Mouse (Mus musculus): ENCODE results near the gene Zfp316.
A peak's percentile ranks its signal among the peaks of the same experiment; 100 is the strongest.

Gene Zfp316

DNA sequence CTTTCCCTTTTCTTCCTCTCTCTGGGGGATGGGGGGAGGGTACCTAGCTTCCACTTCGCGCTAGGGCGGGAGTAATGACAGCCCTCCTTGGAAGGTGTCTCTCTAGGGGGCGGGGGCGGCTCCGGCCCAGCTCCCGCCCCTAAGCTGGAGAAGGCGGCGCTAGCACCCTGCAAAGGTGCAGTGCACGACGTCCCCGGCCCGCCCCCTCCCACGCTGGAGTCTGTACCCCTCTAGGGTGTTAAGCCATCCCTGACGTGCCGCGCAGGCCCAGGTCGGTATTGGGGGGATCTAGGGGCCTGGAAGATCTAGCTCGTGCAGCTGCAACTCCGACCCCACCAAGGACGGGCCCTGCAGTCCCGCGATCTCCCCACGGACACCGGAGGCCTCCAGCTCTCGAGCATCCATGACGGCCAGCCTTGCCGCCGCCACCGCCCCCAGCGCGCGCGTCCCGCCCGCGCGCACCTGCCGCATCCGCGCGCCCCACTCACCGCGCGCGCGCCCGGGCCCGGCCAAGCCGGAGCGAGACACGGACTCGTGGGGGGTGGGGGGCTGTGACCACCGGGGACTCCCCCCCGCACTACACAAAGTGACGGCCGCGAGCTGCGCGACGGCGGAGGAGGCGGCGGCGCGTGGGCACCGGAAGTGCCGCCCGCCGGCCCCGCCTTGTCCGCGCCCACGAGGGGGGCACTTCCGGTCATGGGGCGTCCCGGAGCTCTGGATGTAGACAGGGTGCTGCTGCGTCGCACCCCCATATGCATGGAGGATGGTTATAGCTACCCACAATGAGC lies at the start of gene Zfp316:
Zfp316 (minus strand) TSS at position 660 of the 788 bp plus-strand sequence.
- DNase-seq = peak; percentile 78

DNA sequence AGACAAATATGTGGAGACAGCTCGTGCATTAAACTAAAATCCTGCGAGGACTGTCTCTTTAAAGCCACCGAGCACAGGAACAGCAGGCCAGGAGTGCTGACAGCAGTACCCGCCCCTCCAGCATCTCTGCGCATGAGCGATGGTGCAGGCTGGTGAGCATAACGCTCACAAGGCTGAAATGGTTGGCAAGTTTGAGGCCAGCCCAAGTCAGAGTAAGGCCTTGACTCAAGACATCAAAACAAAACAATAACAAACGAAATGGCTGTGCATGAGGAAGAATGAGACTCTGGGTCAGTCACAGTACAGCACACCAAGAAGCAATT lies 47.4 kb upstream of the Zfp316 start:
- DNase-seq = peak; percentile 37

DNA sequence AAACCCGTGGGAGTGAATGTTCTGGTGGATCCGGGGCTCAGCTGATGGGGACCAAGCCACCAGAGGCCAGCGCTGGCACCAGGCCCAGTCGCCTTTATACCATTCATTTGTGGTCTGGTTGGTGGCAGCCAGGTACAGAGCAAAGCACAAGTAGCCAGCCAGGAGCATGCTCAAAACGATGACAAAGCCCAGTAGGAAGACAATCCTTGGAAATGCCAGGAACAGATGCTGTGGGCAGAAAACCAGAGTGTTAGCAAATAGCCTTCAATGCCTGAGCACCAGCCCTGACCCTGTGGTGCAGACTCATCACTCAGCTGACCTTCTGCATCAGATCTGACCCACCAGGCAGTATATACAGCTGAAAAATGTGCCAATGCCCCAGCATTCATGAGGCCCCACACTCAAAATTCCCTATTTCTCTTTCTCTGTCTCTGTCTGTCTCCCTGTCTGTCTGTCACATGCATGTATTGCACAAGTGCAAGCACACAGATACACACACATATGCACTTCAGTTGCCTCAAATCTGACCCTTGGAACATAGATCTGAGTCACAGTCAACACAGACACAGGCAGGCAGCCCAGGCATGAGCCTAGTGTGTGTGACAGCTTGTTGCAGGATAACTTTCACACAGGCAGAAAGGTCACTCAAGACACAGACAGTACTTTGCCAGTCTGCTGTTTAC lies 46.9 kb upstream of the Zfp316 start:
- no peak for DNase-seq

DNA sequence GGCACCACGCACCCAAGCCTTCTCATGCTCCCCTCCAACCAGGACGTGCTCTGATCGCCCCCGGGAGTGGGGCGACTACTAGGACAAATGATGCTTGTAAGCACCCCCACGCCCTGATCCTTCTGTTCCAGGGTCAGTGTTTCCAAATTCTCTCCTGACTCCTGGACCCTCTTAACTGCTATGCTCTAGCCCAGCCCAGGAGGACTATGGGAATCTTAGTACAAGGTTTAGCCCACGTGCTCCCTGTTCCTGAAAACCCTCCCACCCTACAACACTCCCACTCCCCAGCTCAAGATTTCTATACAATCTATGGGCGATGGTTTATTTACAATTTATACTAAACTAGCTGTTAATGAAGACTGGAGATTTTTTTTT lies 45.7 kb upstream of the Zfp316 start:
- DNase-seq = no peak

DNA sequence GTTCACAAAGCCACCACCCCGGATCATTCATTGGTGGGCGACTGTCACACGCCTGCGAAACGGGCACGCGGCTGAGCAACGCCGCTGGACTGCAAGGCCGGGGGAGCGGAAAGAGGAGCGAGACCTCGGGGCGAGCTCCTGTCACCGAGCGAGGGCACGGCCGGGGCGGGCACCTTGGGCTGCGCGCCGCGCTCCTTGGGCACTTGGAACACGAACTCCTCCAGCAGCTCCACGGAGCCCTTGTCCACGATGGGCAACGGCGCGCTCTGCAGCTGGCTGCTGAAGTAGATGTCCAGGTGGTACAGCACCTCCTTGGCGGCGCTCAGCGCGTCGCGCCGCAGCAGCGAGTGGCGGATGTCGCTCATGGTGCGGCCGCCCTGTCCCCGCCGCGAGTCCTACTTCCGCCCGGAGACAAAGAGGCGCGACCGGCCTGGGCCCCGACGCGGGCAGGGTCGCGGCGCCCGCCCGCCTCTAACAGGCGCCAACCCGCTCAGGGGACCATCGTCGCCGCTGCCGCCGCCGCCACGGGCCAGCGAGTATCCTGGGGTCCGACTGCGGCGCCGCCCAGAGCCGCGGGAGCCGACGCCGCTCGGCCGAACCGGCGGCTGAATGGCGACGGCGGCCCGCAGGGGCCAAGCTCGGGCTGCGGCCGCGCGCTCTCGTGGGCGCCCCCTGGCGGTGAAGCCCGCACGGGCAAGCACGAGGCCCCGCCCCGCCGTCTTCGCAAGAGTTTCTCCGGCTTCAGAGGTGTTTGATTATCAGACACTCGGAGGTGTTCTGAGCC lies 45.1 kb upstream of the Zfp316 start, which contains the start of gene E130309D02Rik:
E130309D02Rik (minus strand) TSS at position 631 of the 784 bp plus-strand sequence.
- DNase-seq = peak; percentile 93

DNA sequence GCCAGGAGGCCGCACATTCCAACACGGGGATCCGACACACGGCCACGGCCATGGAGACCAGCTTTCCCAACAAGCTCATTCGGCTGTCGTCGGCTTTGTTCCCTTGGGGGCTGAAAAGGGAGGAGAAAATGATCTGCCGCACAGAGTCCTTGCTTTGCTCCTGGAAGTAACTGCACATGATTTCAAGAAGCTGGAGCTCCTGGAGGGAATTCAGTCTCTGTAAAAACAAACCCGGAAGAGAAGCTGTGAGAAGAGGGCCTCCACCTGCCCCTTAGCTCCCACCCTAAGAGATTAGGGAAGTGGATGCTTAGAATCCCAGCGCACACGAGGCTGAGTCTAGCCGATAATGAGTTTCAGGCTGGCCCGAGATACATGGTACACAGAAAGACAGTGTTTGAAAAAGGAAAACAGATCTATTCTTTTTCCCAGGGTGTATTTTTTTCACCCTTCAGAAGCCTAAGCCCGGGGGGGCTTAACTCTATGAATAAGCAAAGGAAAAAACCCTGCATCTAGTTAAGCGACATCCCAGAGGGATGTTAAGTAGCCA lies 44.4 kb upstream of the Zfp316 start:
- no peak for DNase-seq

DNA sequence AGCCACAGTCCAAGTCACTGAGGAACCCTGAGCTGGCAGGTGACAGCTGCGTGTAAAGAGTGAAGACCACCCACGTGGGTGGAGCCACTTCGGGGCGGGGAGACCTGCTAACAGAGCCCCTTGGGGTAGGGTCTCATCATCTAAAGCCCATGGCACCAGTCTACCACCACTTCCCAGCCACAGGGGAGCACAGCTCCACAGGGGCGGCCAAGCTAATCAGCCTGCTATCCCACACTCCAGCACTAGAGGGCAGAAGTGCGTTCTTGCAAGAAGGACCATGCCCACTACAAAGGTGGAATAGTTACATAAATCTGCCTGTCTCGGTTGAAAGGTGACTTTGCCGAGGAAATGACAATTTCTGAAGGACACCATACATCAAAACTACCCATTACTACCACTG lies 42.1 kb upstream of the Zfp316 start:
- peak; percentile 83 for DNase-seq

DNA sequence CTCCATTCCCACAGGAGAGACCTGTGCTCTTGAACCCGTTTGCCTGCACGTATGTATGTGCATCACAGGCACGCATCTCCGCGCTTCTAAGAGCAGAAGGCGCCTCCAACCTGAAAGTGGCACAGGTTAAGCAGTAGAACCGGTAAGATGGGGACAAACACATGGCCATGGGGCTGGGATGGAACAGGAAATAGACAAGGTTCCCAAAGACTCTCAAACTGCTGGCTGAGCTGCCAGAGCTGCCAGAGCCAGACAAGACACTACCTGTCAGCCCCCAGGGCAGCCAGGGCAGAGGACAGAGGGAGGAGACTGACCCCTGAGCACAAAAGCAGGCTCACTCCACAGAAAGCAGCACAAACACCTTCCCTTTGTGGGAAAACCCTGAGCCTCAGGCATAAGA lies 40.1 kb upstream of the Zfp316 start:
- DNase-seq = no peak

DNA sequence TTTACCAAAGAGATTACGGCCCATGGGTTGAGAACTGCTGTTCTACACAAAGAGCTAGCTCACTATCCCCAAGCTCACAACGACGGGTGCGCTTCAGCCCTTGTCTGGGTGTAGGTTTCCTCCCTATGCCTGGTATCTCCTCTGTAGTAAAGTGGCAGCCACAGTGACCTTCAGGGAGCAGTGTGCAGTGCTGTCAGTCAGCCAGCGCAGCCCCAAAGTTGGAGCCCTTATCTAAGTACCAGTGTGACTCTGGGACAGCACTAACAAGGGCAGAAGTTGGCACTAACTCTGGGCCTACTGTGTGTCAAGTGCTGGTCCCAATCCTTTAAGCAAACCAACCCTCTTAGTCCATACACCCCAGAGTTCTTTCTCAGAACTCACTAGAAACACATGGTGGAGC lies 39.0 kb upstream of the Zfp316 start:
- DNase-seq = no peak

DNA sequence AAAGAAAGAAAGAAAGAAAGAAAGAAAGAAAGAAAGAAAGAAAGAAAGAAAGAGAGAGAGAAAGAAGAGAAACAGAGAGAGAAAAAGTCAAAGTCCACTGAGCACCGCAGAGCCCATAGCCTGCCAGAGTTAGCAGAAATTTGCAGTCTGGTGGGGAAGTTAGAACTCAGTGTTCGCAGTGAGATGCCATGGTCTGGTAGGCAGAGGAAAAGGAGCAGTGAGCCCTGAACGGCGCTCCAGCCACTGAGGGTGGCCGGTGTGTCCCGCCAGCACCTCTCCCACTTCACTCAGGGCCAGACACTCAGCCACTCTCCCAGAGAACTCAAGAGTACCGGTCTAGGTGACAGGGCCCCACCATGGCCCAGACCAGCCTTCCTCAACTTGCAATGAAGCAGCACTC lies 34.4 kb upstream of the Zfp316 start:
- DNase-seq = peak; percentile 23

DNA sequence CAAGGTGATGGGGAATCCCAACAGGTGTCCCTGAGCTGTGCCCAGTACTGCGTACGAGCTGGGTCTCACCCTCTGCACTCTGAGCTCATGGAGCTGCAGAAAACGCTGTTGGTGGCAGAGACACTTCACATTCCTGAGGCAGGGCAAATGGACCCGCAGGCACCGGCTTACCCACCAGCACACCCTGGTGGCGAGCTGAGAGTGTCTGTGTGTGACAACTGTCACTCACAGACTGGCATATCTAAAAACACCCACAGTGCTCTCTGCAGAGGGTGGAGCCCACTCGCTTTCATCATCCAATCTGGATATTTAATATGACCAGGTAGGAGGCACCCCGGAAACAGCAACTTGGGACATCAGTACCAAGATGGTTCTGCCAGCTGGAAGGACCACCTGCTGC lies 31.5 kb upstream of the Zfp316 start:
- DNase-seq = peak; percentile 18

DNA sequence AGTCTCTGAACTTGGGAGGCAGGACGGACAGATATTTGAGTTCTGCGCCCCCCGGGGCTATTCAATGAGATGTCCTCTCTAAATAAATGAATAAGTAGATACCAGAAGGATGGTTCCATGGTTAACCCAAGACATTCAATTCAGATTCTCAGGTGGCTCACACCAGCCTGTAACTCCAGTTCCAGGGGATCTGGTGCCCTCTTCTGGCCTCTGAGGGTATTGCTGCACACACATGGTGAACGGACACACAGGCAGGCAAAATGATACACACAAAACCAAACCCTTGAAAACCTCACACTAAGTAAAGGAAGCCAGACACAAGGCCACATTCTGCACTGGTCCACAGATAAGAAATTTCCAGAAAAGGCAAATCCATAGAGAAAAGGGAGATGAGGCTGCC lies 29.9 kb upstream of the Zfp316 start:
- peak; percentile 72 for DNase-seq

DNA sequence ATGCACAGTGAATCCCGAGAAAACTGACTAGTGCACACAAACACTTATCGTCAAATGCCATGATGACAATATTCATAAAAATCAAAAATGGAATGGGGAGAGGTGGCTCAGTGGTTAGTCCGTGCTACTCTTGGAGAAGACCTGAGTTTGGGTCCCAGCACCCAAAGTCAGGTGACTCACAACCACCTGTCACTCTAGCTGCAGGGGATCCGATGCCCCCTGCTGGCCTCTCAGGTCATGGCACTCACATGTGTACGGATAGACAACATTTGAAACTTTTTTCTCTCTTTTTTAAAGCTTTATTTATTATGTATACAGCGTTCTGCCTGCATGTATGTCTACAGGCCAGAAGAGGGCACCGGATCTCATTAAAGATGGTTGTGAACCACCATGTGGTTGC lies 28.6 kb upstream of the Zfp316 start:
- DNase-seq = no peak

DNA sequence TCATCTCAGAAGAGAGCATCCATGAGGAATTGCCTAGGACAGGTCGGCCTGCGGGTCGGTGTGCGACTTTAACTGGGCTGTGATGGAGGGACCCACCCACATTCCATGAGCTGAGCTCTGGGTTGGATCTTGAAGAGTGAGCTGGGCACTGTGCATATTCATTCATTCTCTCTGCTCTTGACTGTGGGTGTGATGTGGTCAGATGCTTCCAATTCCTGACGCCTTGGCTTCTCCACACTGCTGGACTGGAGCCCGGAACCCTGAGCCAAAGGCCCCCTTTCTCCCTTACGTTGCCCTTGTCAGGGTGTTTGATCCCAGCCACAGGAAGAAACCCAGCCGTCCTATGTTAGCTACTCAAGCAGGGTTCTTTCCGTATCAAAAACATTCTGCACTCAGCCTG lies 28.2 kb upstream of the Zfp316 start:
- DNase-seq = no peak

DNA sequence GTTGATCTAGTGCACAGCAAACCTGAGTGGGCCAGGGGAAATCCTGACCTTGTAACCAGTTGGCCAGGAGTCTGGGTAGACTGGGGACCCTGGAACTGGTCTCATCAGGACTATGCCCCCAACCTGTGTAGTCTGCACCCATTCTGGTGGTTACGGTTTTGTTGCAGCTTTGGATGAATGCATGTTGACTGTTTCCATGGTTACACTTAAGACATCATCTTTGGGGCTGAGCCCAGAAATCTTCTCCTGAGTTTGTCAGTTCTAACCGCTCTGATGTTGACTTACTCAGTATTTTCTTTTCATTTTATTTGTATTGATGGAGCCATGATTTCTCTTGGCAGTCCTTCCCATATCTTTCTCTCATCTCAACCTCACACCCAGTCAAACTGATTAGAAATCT lies 25.5 kb upstream of the Zfp316 start:
- DNase-seq = no peak

DNA sequence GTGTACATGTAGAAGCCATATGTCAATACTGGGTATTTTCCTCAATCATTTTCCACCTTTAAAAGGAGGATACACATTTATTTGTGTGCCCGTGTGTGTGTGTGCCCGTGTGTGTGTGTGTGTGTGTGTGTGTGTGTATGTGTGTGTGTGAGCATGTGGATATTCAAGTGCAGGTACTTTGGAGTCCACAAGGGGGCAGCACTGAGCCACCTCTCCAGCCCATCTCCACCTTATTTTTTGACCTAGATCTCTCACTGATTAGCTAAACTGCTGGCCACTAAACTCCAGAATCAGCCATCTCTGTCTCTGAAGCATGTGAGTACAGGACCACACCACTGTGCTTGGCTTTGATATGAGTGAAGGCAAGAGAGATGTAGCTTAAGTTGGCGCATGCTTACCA lies 25.0 kb upstream of the Zfp316 start:
- DNase-seq = no peak

DNA sequence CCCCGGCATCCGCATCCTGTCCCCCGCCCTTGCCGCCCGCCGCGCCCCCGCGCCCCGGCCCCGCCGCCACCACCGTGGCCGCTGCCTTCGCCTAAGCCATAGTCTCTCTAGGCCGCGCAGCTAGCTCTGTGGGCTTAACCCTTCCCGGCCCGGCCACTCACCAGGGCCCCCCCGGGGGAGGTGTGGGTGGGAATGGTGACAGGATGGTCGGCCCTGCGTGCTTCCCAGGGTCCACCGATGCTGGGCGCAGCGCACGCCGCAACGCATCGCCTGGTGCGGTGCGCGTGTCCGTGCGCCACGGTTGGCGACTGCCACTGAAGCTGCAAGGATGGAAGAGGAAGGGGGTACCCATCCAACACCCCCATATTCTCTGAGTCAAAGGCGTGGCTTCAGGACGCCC lies 23.6 kb upstream of the Zfp316 start, which contains the start of gene Zfp853:
Zfp853 (minus strand) TSS at position 220 of the 400 bp plus-strand sequence.
- no peak for DNase-seq

DNA sequence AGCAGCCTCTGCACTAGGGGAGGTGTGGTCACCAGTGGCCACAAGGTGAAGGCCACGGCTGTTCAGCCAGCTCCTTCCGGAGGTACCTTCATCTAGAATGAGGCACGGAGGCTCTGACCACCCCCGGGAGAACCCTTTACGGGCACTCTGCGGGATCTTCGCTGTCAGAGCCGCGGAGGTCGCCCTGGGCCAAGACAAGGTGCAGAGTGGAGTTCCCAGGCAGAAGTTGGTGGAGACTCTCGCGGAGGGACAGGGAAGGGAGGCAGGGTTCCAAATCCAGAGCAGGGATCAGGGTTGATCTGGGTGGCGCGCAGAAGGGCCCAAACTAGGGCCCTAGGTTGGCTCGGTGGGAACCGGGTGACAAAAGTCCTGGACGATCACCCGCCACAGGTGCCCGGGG lies 23.1 kb upstream of the Zfp316 start:
- DNase-seq = no peak

DNA sequence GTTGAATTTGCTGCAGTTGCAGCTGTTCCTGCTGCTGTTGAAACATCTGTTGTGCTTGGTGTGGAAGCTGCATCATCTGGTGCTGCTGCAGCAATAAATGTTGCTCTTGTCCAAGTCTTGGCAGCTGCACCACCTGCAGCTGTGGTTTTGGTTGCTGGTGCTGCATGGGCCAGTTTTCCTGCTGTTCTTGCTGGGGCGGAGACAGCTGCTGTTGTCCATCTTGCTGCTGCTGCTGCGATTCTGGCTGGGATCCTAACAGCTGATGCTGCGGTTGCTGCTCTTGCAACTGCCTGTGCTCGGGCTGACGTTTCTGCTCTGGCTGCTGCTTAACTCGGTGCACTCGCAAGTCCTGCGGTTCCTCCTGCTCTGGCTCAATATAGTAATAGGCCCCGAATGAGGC lies 19.5 kb upstream of the Zfp316 start:
- no peak for DNase-seq

DNA sequence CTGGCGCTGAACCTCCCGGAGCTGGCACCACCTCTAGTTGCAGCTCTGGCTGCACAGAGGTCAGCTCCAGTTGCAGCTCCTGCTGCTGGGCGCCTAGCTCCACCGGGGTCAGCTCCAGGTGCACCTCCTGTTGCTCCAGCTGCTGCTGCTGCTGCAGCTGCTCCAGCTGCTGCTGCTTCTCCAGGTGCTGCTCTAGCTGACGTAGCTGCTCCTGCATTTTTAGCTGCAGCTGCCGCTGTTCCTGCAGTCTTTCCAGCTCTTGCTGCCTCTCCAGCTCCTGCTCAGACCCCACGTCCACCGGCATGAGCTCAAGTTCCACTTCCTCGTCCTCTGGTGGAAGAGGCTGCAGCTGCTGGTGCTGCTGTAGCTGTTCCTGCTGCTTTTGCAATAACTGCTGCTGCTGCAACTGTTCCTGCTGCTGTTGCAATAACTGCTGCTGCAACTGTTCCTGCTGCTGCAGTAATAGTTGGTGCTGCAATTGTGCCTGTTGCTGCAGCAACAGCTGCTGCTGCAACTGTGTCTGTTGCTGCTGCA lies 18.6 kb upstream of the Zfp316 start:
- no peak for DNase-seq

DNA sequence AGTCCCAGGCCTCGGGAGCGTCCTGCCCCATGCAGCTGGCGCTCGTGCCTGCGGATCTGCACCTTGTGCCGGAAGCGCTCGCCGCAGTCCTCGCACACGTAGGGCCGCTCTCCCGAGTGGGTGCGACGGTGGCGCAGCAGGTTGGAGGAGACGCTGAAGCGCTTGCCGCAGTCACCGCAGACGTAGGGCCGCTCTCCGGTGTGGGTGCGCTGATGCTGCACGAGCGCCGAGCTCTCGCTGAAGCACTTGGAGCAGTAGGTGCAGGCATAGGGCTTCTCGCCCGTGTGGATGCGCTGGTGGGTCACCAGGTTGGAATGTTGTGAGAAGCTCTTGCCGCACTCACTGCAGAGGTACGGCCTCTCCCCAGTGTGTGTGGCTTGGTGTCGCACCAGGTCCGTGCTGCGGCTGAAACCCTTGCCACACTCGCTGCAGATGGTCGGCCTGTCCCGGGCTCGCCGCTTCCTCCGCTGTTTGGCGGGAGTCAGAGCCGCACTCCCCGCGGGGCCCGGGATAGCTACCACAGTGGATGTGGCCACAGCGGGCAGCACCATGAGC lies 18.0 kb upstream of the Zfp316 start:
- DNase-seq = no peak

DNA sequence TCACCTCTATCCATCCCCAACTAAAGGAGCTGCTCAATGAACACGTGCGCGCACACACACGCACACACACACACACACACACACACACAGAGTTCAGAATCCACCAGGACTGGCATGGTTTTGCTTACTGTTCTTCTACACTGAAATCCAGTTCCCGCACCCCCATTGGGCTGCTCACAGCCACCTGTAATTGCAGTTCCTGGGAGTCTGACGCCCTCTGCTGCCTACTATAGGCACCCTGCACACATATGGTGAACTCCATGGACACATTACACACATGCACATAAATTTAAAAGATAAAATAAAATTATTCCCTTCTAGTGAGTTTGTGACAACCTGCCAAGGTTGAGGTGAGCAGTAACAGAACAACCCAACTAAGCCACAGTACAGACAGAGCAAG lies 14.9 kb upstream of the Zfp316 start:
- peak; percentile 17 for DNase-seq

DNA sequence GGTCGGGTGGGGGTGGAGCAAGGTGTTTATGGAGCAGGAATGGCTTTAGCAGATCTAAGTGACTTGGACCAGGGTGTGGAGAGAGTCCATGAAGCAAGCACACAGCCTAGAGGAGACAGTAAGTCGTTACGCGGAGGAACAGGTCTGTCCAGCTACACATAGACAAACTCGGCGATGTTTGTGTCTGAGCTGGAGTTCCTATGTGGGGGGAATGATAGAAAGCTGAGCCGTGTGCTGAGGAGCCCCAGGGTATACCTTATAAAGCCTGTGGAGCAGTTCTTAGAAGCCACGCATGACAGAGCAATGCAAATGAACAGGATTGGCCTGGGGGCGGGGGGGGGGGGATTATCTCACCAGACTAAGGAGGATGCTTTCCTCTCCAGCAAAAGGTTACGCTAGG lies 9.4 kb upstream of the Zfp316 start:
- no peak for DNase-seq

All from kidney, adult 18-20 months (tissue).